Mouse (Mus musculus) liver, postnatal 0 days (tissue): ENCODE data around the gene Mill2.

Experiments used
- CTCF ChIP-seq: sonication (generic); IDR thresholded peaks from 2 replicates; pipeline ENCODE4 v1.5.1; 2016; ENCODE audit warnings: antibody characterized with exemption, low read depth
- EP300 ChIP-seq: IDR thresholded peaks from 2 replicates; pipeline ENCODE4 v1.6.1; 2016; ENCODE audit warnings: antibody characterized with exemption, low read depth, mild to moderate bottlenecking

- TF ChIP-seq CTCF (peak; percentile 35), EP300 (no peak)
Measured at GRCm38 (mm10) chr7:18799129-18799528, 40.6 kb upstream of the Mill2 start.
